Mouse (Mus musculus) T-helper 1 cell (primary cell): ENCODE results near the gene Cyp2d11.
"Not testable (repeated sequence)": the region's sequence is repeated elsewhere in the genome, so short reads cannot be mapped to it uniquely, and the experiment has no call there.

ENCODE experiments used
- in situ Hi-C: fragments of 300-600 bp; cut with MboI, MseI; formaldehyde crosslinking; loops from one replicate; pipeline ENCODE4 v1.15.1; 2025; ENCODE audit warnings: high pct_unique_total_duplicates

Cyp2d11 gene

DNA sequence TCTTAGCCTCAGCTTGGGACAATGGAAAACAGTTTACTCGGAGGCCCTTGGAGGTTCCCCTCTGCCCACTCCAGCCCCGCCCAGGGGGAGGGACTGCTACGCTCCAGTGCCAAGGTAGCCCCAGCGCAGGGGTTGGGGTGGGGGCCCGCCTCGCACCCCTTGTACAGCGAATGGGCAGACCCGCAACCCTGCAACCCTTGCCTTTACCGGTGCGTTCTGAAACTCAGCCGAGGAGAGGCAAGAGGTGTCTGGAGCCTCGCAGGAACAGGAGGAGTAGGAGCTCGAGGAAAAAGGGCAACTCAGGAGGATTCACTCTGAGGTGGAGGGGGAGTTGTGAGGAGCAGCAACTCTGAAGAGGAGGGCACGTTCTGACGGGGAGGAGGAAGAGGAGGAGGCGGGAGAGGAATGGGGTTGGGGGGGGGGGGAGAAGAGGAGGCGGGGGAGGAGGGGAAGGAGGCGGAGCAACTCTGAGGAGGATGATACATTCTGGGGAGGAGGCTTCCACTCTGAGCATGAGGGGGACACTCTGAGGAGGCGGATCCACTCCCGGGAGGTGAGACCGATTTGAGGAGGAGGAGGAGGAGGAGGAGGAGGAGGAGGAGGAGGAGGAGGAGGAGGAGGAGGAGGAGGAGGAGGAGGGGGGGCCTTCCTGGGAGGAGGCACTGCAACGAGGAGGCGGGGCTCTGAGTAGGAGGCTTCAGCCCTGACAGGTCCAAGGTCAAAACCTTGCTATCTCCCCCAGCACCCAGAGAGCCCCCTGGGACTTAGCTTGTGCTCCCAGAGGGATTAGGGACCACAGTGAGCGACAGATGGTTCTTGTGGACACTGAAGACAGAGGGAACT is 13.7 kb downstream of the Cyp2d11 start, which contains the start of gene Cyp2d22:
Gene Cyp2d22 (minus strand): TSS at position 390 of the 843 bp plus-strand sequence.
- in situ Hi-C loops, result no loop called here

DNA sequence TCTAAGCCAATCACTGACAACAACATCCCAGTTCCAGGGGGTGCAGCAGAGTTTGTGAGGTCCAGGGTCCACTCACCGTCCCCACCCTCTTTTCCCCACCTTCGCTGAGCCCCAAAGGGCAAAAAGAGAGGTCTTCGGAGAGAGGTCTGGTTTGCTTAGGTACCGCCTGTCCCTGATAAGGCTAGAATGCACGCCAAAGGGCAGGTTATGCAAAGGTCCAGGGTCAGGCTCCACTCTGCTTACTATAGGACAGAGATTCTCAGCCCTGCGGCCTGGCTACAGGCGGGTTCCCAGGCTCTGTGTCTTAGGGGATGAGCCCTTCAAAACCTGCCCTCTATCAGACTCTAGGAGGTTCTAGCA is 14.3 kb downstream of the Cyp2d11 start:
- in situ Hi-C loops, result no loop called here

DNA sequence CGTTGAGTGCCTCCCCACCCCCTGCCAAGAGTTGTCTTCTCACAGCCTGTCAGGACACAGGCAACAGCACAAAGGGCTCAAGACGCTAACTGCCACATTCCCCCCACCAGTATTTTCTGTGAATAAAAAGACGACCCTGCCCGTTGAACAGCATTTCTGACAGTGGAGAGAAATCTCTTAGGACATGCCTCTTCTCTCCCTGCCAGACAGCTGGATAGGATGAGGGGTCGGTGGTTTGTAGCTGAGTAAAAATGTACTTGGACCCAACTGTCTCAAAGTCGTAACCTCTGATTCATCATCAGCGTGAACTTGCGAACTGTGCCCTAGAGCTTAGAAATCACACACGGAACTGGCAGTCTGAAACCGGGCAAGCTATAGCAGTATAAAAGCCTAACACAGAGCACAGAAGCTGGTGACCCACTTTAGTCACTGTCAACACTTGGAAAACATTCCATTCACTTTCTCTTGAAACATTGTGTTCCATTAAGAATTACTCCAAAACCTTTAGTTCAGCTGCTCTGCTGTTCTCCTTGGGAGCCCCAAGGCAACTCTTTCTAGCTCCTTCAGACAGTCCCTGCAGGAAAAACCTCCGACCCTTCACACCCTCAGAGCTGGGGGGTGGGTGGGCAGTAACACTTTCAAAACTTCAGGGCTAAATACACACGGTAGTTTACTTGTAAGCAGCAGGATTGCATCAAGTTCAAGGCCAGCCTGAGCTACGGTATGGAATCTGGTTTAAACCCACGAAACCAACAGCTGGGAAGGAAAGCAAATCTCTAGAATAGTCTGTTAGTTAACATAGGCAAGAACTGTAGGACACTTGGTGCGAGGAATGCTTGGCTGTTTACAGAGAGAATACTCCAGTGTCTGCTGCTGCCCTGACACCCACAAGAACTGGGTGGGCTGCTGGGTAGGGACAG is 15.3 kb downstream of the Cyp2d11 start:
- in situ Hi-C loops, result no loop called here

DNA sequence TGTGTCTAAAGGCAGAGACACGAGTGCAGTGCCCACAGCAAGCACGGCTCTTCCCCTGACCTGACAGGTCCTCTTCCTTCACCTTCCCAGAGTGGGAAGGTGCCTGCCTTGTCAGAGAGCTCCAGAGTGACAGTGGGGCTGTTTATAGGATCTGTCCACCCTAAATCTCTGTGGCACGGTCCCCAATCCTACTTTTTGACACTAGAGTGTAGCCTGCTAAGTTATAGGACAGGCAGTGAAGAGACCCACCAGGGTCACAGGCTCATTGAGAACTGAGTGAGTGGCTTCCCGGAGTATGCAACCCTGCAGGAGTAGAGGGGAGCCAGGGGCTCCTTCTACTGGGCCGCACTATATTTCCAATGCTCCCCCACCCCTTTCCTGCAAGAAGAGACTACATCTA is 16.1 kb downstream of the Cyp2d11 start:
- in situ Hi-C loops, result no loop called here

GRCm38 (mm10) chr15:82376393-82377138 is 17.3 kb downstream of the Cyp2d11 start:
- in situ Hi-C loops, result no loop called here

DNA sequence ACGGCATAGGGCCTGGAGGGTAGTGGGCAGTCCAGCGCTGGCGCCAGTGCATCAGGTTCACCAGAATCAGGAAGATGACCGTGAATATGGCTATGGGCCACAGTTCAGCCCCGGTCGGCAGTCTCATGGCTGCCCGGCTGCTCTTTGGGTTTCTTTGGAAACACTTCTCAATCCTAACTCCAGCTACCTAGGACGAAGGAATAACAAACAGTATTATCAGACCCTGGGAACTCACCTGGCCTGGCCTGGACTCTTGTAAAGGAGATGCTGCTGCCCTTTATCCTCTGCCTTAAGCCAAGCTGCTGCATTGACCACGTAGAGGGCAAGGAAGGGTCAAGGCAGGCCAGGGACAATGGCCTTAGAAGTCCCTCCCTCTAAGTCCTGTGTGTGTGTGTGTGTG is 18.0 kb downstream of the Cyp2d11 start:
- in situ Hi-C loops, result no loop called here

DNA sequence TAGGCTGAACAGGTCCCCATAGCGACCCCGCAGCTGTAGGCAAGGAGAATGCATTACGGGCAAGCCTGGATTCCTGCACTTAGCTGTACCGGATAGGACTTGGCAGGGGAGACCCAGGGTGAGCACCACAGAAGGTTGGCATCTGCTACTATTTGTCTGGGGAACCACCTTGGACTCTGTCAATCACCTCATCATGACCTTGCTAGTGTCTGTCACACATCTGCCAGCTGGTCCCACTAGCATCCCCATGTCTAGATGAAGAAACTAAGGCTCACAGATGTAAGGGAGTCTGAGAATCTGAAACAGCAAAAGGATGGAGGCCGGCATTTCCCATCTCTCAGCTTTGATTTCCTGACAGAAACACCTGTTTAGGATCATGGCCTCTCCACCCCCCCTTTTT is 19.4 kb downstream of the Cyp2d11 start:
- in situ Hi-C loops, result no loop called here

DNA sequence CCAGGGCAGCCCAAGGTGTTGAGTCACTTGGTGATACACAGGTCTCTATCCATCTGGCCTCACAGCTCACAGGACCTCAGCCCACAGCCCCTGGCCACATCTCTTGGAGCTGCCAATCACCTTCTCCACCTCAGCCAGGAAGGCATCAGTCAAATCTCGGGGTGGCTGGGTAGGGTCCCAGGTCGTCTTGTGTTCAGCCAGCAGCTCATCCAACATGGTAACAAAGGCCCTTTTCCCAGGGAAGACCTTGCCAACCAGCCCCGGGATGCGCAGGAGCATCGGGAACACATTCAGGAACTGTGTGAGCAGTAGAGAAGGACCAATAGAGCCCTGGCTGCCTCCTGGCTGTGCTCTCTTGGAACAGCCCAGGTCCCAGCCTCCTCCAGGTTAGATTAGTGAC is 20.8 kb downstream of the Cyp2d11 start:
- in situ Hi-C loops, result no loop called here

- in situ Hi-C loops, result no loop called here
These were observed 21.4 kb downstream of the Cyp2d11 start for GRCm38 (mm10) chr15:82372446-82372845.

DNA sequence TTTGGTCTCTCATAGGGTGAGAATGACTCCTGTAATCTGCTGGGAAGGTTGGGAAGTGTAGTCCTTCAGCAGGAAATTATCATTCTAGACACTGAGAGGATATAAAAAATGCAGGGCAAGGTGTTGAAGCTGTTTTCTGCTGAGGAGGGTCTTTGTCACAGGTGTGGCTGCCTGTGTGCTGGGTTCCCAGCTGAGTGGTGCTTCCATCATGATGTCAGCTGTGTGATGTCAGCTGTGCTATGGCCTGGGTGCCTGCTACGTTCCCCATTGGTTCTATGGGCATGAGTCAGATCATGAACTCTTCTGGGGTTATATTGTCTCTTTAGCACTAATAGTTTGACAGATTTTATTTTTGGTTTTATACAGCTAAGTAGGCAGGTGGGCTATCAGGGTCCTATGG is 25.0 kb downstream of the Cyp2d11 start:
- in situ Hi-C loops, result no loop called here

DNA sequence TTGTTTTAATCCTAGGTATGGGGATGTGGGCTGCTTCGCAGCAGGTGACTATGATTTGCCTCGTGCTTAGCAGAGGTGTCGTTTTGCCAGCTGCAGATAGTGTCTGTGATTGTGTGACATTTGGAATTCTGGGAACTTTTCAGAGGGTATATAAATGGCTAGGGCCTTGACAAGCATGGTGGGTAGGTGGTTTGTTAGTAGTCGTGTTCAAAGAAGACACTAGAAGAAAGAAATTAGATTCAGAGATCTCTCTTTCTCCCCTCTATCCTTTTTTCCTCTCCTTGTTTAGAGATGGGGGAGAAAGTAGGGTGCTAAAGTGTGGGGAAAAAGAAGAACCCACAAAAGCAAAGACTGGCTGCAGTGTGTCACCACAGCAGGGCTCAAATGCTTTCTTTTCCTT is 25.7 kb downstream of the Cyp2d11 start:
- in situ Hi-C loops, result no loop called here

- in situ Hi-C loops, result not testable (repeated sequence)
These were observed 29.3 kb downstream of the Cyp2d11 start for GRCm38 (mm10) chr15:82364561-82364960.

- in situ Hi-C loops, result not testable (repeated sequence)
These were observed 30.0 kb downstream of the Cyp2d11 start for GRCm38 (mm10) chr15:82363801-82364200.

DNA sequence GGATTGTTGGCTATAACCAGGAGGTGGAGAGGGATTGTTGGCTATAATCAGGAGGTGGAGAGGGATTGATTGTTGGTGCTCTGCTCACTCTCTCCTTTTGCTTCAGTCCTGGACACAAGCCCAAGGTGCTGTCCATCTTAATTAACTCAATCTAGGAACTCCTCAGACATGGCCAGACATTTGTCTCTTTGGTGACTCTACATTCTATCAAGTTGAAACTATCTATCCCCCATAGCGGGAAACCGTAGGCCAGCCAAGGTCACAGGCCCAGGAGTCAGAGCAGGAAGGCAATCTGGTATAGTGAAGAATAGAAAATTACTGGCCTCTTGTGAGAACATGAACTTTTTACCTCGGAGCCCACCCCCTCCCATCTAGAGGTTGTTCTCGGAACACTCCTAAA is 31.6 kb downstream of the Cyp2d11 start:
- in situ Hi-C loops, result no loop called here

DNA sequence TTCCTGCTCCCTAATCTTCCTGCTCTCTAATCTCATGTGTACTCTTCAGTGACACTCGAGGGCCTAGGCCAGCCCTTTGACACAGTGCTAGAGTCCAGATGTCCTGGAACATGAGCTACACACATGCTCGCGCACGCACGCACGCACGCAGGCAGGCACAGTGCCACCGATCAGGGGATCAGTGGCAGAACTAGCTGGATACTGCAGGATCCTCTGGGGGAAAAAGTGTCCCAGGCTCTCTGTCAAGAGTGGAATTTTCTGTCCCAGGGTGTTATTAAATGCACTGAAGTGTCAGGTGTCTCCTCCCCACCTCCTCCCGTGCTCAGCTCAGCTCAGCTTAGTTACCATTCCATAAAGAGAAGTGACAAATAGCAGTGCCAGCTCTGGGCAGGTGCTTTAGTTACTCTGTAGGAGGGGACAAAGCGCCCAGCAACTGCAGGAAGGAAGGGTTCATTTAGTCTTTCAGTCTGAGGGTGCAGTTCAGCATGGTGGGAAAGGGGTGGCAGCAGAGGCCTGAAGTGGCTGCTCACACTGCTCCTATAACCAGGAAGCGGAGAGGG is 32.3 kb downstream of the Cyp2d11 start:
- in situ Hi-C loops, result no loop called here

DNA sequence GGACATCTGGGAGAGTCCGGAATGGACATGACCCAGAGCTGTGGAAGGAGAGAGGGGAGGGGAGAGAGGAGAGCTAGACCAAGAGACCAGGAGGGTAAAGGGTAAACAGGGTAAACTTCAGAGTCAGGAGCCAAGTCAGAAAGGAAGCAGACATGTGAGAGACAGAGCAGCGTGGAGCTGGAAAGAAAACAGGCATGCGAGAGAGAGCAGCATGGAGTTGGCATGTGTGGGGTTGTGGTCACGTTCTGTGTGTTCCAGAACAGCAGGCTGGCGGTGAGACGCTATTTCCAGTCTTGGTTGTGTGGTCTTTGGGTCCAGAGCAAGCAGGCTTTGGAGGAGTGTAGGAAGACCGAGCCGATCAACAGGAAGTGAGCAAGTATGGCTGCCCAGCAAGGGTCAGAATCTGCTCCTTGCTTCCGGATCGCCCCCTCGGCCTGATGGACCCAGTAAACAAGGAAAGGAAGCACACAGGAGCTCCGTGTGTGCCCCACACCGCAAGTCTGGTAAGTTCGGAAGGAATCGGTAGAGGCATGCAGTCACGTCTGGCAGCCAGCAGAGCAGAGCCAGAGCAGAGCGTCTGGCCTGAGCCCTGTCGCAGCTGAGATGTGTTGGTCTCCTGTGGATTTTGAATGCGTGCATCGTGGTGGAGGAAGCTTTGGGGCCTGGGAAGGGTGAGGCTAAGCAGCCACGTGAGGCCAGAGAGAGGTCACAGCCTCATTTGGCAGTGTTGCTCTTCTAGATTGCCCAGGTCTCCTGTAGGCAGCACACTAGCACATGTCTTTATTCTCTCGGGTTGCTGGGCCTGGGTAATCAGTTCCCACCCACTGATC is 35.2 kb downstream of the Cyp2d11 start:
- in situ Hi-C loops, result loop anchor here (10.0 kb wide), 1 partner anchor 746 kb away; no protein-coding TSS in a partner anchor

DNA sequence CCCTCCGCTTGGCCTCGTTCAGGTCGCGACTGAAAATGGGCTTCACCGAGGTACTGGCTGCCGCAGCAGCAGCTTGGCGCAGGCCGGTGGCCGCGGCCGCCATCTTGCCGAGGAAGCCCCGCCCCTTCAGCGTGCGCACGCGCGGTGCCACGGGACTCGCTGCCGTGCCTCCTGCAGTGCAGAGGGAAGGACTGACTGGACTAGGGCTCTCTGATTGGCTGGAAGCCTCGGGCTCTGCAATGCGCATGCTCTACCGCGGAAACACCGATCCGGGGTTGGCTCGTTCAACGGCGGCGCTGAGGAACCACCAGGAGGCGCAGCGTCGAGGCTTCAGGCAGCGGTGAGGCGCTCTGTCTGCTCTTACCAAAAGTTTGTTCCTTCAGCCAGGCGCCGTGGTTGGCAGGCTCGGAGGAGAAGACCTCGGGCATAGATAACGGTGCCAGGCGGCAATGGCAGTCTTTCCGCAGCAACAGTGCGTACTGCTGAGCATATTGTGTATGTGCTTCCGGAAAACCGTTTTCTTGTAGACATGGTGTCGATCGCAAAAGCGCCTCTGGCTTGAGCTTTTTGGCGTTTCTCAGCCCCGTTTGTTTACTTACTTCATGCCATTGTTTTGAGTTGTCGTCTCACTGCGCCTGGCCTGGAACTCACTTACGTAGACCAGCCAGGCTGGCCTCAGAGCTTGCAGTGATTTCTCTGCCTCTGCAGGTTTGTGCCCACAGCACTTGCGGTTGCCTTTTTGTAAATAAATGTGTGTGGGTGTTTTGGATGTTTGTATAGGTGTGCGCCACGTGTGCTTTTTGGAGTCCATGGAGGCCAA is 39.5 kb downstream of the Cyp2d11 start, which contains the start of gene Ndufa6:
Gene Ndufa6 (minus strand): TSS at position 197 of the 820 bp plus-strand sequence.
- in situ Hi-C loops, result loop anchor here (10.0 kb wide), 1 partner anchor 750 kb away; no protein-coding TSS in a partner anchor

- in situ Hi-C loops, result loop anchor here (10.0 kb wide), 1 partner anchor 751 kb away; no protein-coding TSS in a partner anchor
These were observed 40.1 kb downstream of the Cyp2d11 start for GRCm38 (mm10) chr15:82353745-82354113.

GRCm38 (mm10) chr15:82353078-82353744 is 40.6 kb downstream of the Cyp2d11 start:
- in situ Hi-C loops, result loop anchor here (10.0 kb wide), 1 partner anchor 752 kb away; no protein-coding TSS in a partner anchor
